Mouse (Mus musculus): ENCODE results near the gene Crim1.

DNA sequence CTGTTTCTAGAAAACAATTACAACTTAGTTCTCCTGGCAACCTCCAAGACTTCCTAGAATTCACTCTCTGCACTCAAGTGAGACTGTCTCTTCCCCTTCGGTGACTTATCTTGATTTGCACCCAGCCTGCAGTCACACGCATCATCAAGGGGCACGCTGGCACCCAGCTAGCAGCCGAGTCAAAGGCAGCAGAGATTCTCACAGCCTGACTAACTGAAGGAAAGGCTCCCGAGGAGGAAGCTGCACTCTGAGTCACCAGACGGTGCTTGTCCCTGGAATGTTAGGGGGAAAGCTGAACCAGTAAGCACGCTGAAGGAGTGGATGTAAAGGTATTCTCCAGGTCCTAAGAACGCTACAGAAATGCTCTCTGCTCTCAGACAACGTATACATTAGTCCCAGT lies 187.6 kb downstream of the Crim1 start:
- TF ChIP-seq TCF12 (IDR thresholded peaks at IDR 0.05; ENCODE audit: insufficient read depth, poor library complexity, severe bottlenecking) (no peak), SRF (IDR thresholded peaks at IDR 0.05; ENCODE audit: control insufficient read depth, insufficient read length, low read depth) (no peak), CEBPB (IDR thresholded peaks at IDR 0.05; ENCODE audit: insufficient read depth, poor library complexity, severe bottlenecking) (no peak), MYOG (IDR thresholded peaks at IDR 0.05; ENCODE audit: control insufficient read depth in 1 of 3, insufficient read depth in 1 of 3, insufficient read length in 2 of 3, low read depth in 2 of 3) (no peak)
